Mouse (Mus musculus): Measurements from ENCODE around the gene Accs.
A peak's percentile ranks its signal among the peaks of the same experiment; 100 is the strongest.

Accs gene

DNA sequence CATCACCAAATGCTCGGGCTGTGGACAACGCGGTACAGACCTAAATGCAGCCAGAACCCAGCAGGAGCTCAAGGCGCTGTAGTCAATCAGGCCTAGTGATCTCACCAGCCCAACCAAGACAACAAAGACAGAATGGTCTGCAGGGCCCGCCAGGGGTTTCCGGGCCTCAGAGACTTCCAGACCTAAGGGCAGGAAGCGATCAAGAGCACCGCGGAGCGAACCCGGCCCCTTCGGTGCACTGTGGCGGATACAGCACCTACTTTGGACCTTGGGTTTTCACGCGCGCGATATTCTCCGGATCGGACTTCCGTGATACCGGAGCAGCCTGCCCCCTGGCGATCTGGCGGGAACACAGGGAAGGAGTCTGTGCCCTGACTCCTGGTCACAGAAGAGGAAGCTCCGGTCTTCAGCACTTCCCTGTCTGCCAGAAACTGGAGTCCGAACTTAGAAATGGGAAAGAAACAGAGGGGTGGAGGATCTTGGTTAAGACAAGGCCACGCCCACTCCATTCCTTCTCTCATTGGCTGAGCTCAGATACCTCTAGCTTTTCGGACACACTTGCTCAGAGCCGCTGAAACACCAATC, at the start of gene Accs:
Accs (minus strand) TSS at position 439 of the 585 bp plus-strand sequence.
- DNase-seq (ENCODE audit: low spot score in 2 of 2) = peak; percentile 53 to 66

- DNase-seq (ENCODE audit: low spot score in 2 of 2) = peak; percentile 44 to 57
Measured at GRCm38 (mm10) chr2:93891611-93892280, 42.0 kb upstream of the Accs start.

GRCm38 (mm10) chr2:93890143-93890542, 40.4 kb upstream of the Accs start:
- no peak for DNase-seq (ENCODE audit: low spot score in 2 of 2)

DNA sequence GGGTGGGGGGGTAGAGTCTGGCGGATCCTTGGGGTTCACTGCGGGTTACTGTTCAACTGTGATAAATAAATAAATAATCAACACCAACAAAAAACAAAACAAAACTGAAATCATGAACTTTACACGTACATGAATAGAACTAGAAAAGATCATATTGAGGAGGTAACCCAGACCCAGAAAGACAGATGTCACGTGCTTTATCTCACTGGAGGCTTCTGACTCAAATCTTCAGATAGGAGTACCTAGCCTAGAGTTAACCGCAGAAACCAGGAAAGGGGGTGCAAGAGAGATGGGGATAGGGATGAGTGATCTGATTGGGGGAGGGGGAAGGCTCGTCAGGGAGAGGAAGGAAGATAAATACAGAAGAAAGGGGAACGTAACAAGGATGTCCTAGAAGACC, 39.3 kb upstream of the Accs start:
- DNase-seq (ENCODE audit: low spot score in 2 of 2) = no peak

DNA sequence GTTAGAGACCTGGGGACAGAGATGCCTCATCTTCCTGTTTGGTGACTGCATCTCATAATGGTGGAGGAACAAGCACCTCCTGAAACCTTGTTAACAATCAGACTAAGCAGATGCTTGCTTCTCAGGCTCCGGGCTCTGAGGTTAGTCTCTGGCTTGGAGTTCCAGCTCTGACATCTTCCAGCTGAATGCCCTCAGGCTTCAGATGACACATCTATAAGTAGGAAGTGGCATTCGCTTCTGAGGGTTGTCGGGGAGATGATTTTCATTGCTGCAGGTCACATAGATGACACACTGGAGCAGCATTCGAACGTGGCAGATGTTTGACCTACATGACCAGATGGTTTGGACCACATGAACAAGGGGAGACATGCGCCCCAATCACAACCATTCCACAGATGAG, 38.6 kb upstream of the Accs start:
- no peak for DNase-seq (ENCODE audit: low spot score in 2 of 2)

DNA sequence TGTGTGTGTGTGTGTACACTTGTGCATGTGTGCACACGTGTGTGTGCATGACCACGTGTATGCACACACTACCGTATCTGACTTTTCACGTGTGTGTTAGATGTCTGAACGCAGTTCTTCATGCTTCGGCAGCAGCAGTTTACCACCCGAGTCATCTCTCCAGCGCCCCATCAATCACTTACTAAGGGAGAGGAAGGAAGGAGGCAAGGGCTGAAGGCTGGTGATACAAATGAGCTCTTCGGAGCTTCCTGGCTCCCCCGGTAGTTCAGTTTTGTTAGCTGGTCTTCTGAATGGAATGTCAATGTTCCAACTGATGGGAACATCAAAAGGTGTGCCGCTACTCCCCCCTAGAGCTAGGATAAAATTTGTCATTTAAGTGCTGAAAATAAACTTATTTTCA, 37.5 kb upstream of the Accs start:
- DNase-seq (ENCODE audit: low spot score in 2 of 2) = no peak

- no peak for DNase-seq (ENCODE audit: low spot score in 2 of 2)
Measured at GRCm38 (mm10) chr2:93886013-93886794, 36.5 kb upstream of the Accs start.

DNA sequence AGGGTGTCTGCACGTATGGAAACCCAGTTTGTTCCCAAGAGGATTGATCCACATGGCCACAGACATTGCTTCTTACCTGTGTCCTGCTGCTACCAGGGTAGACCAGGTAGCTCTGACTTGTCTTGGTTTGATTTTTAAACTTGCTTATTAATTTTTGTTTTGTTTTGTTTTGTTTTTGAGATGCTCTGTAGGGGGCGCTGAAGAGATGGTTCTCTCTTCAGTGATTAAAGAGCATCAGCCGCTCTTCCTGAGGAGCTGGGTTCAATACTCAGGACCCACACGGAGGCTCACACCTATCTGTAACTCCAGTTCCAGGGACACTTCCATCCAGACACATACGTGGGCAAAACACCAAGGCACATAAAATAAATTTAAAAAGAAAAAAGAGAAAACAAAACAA, 33.3 kb upstream of the Accs start:
- DNase-seq (ENCODE audit: low spot score in 2 of 2) = no peak

DNA sequence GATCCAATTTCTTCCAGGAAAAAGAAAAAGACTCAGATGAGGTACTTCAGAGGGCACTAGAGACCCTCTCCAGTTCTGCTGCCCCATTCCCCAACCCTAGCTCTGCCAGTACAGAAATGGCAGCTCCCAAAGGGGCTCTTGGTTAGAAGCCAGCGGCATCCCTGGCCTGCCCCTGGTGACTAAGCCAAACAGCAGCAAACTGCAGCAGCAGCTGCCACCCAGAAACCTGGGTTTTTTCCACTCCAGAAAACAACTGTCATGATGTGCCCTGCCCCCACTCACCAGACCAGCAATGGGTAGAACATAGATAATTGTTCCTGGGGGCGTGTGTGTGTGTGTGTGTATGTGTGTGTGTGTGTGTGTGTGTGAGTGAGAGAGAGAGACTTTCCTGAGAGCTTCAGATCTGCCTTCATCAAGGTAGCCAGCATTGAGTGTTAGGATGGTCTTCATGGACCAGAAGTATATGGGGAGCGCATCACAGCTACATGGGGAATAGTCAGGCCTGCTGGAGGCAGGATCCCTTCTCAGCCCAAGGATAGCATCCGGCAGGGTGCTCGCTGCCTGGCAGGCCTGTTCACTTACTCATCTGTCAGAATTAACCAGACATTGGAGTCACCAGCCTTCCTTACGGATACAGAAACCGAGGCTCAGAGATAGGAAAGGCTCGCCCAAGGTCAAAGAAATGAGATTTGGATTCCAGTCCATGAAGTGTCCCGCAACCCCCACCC, 32.1 kb upstream of the Accs start:
- DNase-seq (ENCODE audit: low spot score in 2 of 2) = no peak

GRCm38 (mm10) chr2:93880981-93881380, 31.2 kb upstream of the Accs start:
- no peak for DNase-seq (ENCODE audit: low spot score in 2 of 2)

DNA sequence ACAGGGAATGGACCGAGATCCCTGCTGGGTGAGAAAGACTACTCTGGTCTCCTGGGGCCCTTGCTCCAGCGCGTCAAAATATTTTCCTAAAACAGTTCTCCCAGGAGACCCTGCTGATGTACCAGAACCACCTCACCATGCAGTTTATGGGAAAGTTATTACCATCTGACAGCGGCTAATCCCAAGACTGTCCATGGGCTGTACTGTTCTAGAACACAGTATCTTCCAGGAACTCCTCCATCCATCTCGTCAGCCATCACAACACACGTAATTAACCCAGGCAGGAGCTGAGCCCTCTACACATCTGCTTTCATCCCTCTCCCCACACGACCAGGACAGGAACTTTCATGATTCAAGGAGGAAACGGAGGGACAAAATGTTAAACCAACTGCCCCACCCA, 30.7 kb upstream of the Accs start:
- DNase-seq (ENCODE audit: low spot score in 2 of 2) = no peak

DNA sequence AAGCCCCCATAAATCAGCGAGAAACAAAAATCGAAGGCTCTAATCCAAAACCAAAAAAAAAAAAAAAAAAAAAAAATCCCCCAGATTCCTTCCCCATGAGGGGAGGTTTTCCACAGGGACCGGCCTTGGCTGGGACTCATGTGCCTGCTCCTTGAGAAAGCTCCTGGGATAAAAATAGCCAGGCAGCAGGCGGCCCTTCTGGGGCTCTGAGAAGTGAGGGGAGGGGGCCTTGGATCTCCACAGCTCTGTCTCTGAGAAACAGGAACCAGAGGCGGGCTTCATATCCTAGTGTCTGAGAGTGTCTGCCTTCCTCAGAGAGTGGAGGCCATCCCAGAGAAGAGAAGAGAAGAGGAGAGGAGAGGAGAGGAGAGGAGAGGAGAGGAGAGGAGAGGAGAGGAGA, 27.3 kb upstream of the Accs start:
- no peak for DNase-seq (ENCODE audit: low spot score in 2 of 2)

- no peak for DNase-seq (ENCODE audit: low spot score in 2 of 2)
Measured at GRCm38 (mm10) chr2:93874606-93875005, 24.9 kb upstream of the Accs start.

DNA sequence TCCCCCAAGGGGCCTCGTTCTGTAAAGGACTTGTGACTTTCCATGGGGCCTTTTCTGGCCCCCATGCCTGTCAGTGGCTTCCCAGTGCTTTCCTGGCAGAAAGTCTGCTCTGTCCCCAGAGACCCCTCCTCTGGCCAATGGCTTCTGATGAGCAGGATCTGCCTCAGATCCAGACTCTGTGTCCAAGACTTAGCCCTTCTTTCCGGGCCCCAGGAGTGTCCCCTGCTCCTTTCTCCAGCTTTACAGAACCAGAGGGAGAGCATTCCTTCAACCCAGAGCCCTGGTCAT, 24.4 kb upstream of the Accs start:
- no peak for DNase-seq (ENCODE audit: low spot score in 2 of 2)

- DNase-seq (ENCODE audit: low spot score in 2 of 2) = no peak
Measured at GRCm38 (mm10) chr2:93873449-93874226, 23.9 kb upstream of the Accs start.

DNA sequence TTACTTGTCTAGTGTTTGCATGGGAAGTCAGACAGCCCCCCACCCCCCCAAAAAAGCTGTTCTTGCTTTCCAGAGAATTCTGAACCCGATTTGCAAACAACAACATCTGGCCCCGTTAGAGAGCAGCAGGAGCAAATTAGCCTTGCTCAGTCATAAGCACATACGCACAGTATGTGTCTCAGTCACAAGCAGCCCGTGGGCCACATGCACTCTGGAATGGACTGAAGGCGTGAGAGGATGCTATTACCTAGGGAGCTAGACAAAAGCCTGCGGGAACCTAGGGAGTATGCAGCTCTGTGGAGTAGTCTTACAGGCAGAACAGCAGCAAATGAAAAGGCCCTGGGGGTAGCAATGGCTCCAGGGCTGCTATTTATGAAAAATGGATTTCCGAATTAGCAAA, 22.5 kb upstream of the Accs start:
- DNase-seq (ENCODE audit: low spot score in 2 of 2) = no peak

DNA sequence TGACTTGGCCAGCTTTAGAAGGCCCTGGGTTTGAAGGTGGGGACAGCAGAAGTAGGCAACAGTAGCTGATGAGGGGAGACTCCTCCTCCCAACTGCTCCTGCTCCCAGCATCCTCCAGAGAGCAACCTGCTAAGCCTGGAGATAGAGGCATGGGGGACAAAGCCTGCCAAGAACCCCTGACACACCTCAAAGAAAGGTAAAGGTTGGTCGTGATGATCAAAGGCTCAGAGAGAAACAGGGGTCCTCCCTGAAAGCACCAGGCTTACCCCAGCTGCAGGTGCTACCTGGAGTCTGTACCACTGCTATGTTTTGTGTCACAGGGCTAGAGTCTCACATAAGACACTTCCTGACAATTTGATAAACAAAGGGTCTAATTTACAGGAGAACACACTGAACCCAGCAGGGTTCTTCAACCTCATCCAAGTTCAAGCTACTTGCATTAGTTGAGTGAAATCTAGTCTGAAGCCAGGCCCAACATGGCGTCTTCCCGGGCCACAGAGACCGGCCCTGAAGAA, 21.7 kb upstream of the Accs start:
- no peak for DNase-seq (ENCODE audit: low spot score in 2 of 2)

DNA sequence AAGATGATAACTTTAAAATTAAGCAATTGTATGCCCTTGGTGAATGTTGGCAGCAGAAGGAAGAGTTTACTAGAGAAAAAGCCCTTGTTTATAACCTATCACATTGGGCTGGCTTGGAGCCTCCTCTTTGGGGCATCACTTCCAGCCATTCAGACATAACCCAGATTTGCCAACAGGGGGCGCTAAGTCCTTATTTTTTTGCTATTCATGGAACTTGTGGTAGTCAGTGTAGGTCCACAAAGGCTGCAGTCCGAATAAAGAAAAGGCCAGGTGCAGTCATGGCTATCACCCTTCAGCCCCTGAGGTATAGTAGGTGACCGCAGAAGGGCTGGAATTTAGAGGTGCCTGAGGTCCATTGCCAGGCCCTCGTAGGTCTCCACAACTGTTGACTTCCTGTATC, 21.1 kb upstream of the Accs start:
- peak; percentile 82 to 86 for DNase-seq (ENCODE audit: low spot score in 2 of 2)

DNA sequence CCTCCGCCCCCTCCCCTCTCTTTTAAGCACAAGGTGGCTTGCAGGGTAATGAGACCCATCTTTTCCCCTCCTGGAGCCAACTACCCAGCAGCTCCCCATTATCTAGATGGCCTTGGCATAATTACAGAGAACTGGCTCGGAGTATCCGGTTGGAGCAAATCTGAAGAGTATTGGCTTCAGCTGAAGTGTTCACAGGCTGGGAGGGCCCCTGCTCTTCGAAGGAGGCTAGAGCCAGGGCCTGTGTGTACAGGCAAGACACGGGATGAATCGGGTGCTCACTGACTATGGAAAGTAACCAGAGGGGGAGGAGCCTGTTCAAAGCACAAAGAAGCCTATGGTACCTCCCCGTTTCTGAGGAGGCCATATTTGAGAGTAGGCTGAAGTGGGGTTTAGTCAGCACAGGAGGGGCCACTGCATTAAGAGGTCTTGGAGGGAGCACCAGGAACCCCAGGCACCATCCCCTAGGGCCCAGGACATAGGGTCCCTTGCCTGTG, 19.4 kb upstream of the Accs start, which contains the start of gene Accsl:
Accsl (minus strand) TSS at position 51 of the 494 bp plus-strand sequence.
- no peak for DNase-seq (ENCODE audit: low spot score in 2 of 2)

DNA sequence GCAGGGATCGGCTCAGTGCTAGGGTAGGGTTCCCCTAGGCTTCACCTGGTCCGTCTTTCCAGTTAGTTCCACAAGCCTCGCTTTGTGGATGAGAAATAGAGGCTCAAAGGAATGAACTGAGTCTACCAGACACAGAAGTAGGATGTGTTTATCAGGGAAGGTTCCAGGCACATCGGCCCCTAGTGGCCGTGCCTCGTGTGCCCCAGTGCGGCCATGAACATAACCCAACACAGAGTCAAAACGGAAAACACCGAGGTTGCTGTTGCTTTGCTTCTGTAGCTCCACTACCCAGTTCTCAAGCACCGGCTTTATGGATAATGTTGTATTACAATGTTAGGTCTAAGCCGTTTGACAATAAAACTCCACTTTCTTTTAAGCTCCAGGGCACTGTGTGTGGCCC, 18.8 kb upstream of the Accs start:
- no peak for DNase-seq (ENCODE audit: low spot score in 2 of 2)

DNA sequence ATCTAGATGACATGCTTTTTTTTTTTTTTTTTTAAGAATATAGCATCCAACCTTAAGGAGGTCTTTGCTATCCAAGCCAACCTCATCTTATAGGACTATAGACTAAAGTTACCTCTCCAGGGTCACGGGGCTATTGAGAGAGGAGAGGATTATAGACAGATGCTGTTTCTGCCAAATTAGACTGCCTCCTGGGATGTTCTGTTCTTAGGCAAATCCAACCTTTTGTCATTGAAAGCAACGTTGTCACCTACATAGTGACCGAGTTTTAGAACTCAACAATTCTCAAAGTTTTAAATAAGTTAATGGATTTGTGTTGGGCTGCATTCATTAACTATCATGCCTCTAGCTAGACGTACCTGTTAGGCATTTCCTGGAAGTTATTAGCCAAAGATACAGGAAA, 13.5 kb upstream of the Accs start:
- DNase-seq (ENCODE audit: low spot score in 2 of 2) = no peak

All from right cerebral cortex, adult 2 months (tissue).